In genomic region chr17:46674530-46675283, GRCm38 (mm10) we compare ENCODE assay signal across 8 mouse cellular contexts. TPM values are rescaled to one million over a fixed set of nuclear protein-coding genes. Genes with fewer than 3 reads are reported as not detected.
DNase-seq lines count a peak whose midpoint lies in the region; ATAC-seq lines count a peak whose summit lies in the region.

No protein-coding gene starts in this region.

- H3K4me3 ChIP-seq in brown adipose tissue, adult 24 weeks (ENCODE audit: insufficient read depth, low read depth, low read length): peak overlapping the region; percentile 40
- peak overlapping the region; percentile 85 for H3K4me3 ChIP-seq in hindbrain, embryonic 16.5 days (ENCODE audit: low read length)
- H3K4me3 ChIP-seq in midbrain, embryonic 16.5 days (ENCODE audit: low read depth, low read length): peak overlapping the region; percentile 88

- no peaks in the 10 kb centered on the region for H3K27me3 ChIP-seq in hindbrain, embryonic 16.5 days (replicated peaks; ENCODE audit: control insufficient read depth, insufficient read depth, low read length)
- H3K27me3 ChIP-seq in midbrain, embryonic 16.5 days (ENCODE audit: control insufficient read depth, insufficient read depth, low read depth, low read length): no peaks in the 10 kb centered on the region

- intact Hi-C loops in left cerebral cortex, postnatal 14 days (cut with DNase I): no loop called here

- H3K27ac ChIP-seq in brown adipose tissue, adult 24 weeks (replicated peaks; ENCODE audit: low read depth, low read length): no peak overlapping the region
- H3K27ac ChIP-seq in hindbrain, embryonic 16.5 days (ENCODE audit: low read depth, low read length): peak overlapping the region; percentile 77
- H3K27ac ChIP-seq in midbrain, embryonic 16.5 days (ENCODE audit: low read length): peak overlapping the region; percentile 72

- peak overlapping the region; percentile 75 for H3K9ac ChIP-seq in hindbrain, embryonic 16.5 days (ENCODE audit: low read depth, low read length)
- peak overlapping the region; percentile 60 for H3K9ac ChIP-seq in midbrain, embryonic 16.5 days (ENCODE audit: low read depth, low read length)

- peak; percentile 49 for ATAC-seq in hindbrain, embryonic 16.5 days
- peak; percentile 46 for ATAC-seq in midbrain, embryonic 16.5 days

- 17% methylated on average over 15 of the region's 15 CpGs for WGBS in hindbrain, embryonic 16.5 days
- 17% methylated on average over 14 of the region's 15 CpGs for WGBS in midbrain, embryonic 16.5 days

- no peaks in the 10 kb centered on the region for H3K4me1 ChIP-seq in brown adipose tissue, adult 24 weeks (ENCODE audit: control insufficient read depth, insufficient read depth, insufficient read length, low read length)
- peaks cover 23% of the 10 kb centered on the region for H3K4me1 ChIP-seq in hindbrain, embryonic 16.5 days (ENCODE audit: control insufficient read depth, insufficient read depth, low read depth, low read length)
- peaks cover 32% of the 10 kb centered on the region for H3K4me1 ChIP-seq in midbrain, embryonic 16.5 days (ENCODE audit: control insufficient read depth, insufficient read depth, low read length)

- DNase-seq in kidney, adult 9 months: peak; percentile 39
- DNase-seq in kidney, adult 8-10 months: no peak
- DNase-seq in spleen, postnatal 10 days (ENCODE audit: low spot score in 2 of 2): no peak
- no peak for DNase-seq in embryo, embryonic 10.5 days (ENCODE audit: low spot score)
- DNase-seq in left cerebral cortex, postnatal 14 days (ENCODE audit: low spot score in 2 of 2): no peak

- peaks cover 37% of the 10 kb centered on the region for H3K36me3 ChIP-seq in hindbrain, embryonic 16.5 days (ENCODE audit: control insufficient read depth, insufficient read depth, low read length)
- peaks cover 27% of the 10 kb centered on the region for H3K36me3 ChIP-seq in midbrain, embryonic 16.5 days (ENCODE audit: control insufficient read depth, insufficient read depth, low read length)

- peak overlapping the region; percentile 86 for H3K4me2 ChIP-seq in hindbrain, embryonic 16.5 days (ENCODE audit: low read length)
- H3K4me2 ChIP-seq in midbrain, embryonic 16.5 days (ENCODE audit: low read length): peak overlapping the region; percentile 89

- no peaks in the 10 kb centered on the region for H3K9me3 ChIP-seq in hindbrain, embryonic 16.5 days (ENCODE audit: control insufficient read depth, low read length)
- no peaks in the 10 kb centered on the region for H3K9me3 ChIP-seq in midbrain, embryonic 16.5 days (replicated peaks; ENCODE audit: control insufficient read depth, low read length, poor library complexity, severe bottlenecking)

RNA-seq across cellular contexts. Expression of gene Rrp36, which starts 0.6 kb away (rescaled TPM):
- 19.7 and 20.6 TPM in 2 replicates for polyA plus RNA-seq in brown adipose tissue, adult 24 weeks (2012; ENCODE audit: insufficient read depth, insufficient read length, missing spikeins)
- 51.4 and 54.8 TPM in 2 replicates for polyA plus RNA-seq in hindbrain, embryonic 16.5 days (2015; fragmentation: Nextera tagmentation; extraction: Ambion mirVana)
- 51.8 and 52.4 TPM in 2 replicates for polyA plus RNA-seq in midbrain, embryonic 16.5 days (2015; fragmentation: Nextera tagmentation; extraction: Ambion mirVana)
- 10 to 100 TPM; 14.1 to 15.7 TPM for total RNA-seq in left cerebral cortex, postnatal 14 days (2021)

RNA-seq across cellular contexts. Expression of gene Mea1, which starts 3.9 kb away (rescaled TPM):
- polyA plus RNA-seq in brown adipose tissue, adult 24 weeks (2012; ENCODE audit: insufficient read depth, insufficient read length, missing spikeins): 121 and 148 TPM in 2 replicates
- 317 and 353 TPM in 2 replicates for polyA plus RNA-seq in hindbrain, embryonic 16.5 days (2015; fragmentation: Nextera tagmentation; extraction: Ambion mirVana)
- 285 and 318 TPM in 2 replicates for polyA plus RNA-seq in midbrain, embryonic 16.5 days (2015; fragmentation: Nextera tagmentation; extraction: Ambion mirVana)
- total RNA-seq in left cerebral cortex, postnatal 14 days (2021): 100 to 1,000 TPM; 105 to 120 TPM

RNA-seq across cellular contexts. Expression of gene Klhdc3, which starts 6.0 kb away (rescaled TPM):
- 24.2 and 24.8 TPM in 2 replicates for polyA plus RNA-seq in brown adipose tissue, adult 24 weeks (2012; ENCODE audit: insufficient read depth, insufficient read length, missing spikeins)
- 176 and 179 TPM in 2 replicates for polyA plus RNA-seq in hindbrain, embryonic 16.5 days (2015; fragmentation: Nextera tagmentation; extraction: Ambion mirVana)
- polyA plus RNA-seq in midbrain, embryonic 16.5 days (2015; fragmentation: Nextera tagmentation; extraction: Ambion mirVana): 173 TPM in 2 replicates
- total RNA-seq in left cerebral cortex, postnatal 14 days (2021): 100 to 1,000 TPM; 200 to 204 TPM

RNA-seq across cellular contexts. Expression of gene Cul7, which starts 24.6 kb away (rescaled TPM):
- polyA plus RNA-seq in brown adipose tissue, adult 24 weeks (2012; ENCODE audit: insufficient read depth, insufficient read length, missing spikeins): 8.9 and 13.8 TPM in 2 replicates
- 39.9 and 45.4 TPM in 2 replicates for polyA plus RNA-seq in hindbrain, embryonic 16.5 days (2015; fragmentation: Nextera tagmentation; extraction: Ambion mirVana)
- polyA plus RNA-seq in midbrain, embryonic 16.5 days (2015; fragmentation: Nextera tagmentation; extraction: Ambion mirVana): 41.9 and 47.6 TPM in 2 replicates
- total RNA-seq in left cerebral cortex, postnatal 14 days (2021): 10 to 100 TPM; 30.2 to 33.4 TPM

RNA-seq across cellular contexts. Expression of gene Mrpl2, which starts 28.7 kb away (rescaled TPM):
- 118 and 151 TPM in 2 replicates for polyA plus RNA-seq in brown adipose tissue, adult 24 weeks (2012; ENCODE audit: insufficient read depth, insufficient read length, missing spikeins)
- polyA plus RNA-seq in hindbrain, embryonic 16.5 days (2015; fragmentation: Nextera tagmentation; extraction: Ambion mirVana): 64.5 and 73.7 TPM in 2 replicates
- 58.9 and 60.8 TPM in 2 replicates for polyA plus RNA-seq in midbrain, embryonic 16.5 days (2015; fragmentation: Nextera tagmentation; extraction: Ambion mirVana)
- total RNA-seq in left cerebral cortex, postnatal 14 days (2021): 10 to 100 TPM; 45.6 to 54.2 TPM
